Mouse (Mus musculus) CD4-positive helper T cell, adult 2 months (primary cell): ENCODE results near the gene Sh3gl1.

Source experiments
- DNase-seq: peaks from one replicate; pipeline ENCODE4 v3.0.0-alpha.2; 2012; ENCODE audit warnings: low read depth, missing footprints, low spot score

The Sh3gl1 gene

GRCm38 (mm10) chr17:56021161-56021910 is 15.1 kb downstream of the Sh3gl1 start:
- DNase-seq: peak; percentile 73

GRCm38 (mm10) chr17:56020400-56021084 is 15.9 kb downstream of the Sh3gl1 start:
- DNase-seq: no peak

- peak; percentile 69 for DNase-seq
These were observed 17.9 kb downstream of the Sh3gl1 start for GRCm38 (mm10) chr17:56018347-56019131.

- DNase-seq: no peak
These were observed 18.6 kb downstream of the Sh3gl1 start for GRCm38 (mm10) chr17:56017848-56018247.

GRCm38 (mm10) chr17:56016793-56017785 is 19.3 kb downstream of the Sh3gl1 start:
- no peak for DNase-seq

- no peak for DNase-seq
These were observed 20.1 kb downstream of the Sh3gl1 start for GRCm38 (mm10) chr17:56016382-56016781.

GRCm38 (mm10) chr17:56015293-56015692 is 21.1 kb downstream of the Sh3gl1 start:
- DNase-seq: no peak

GRCm38 (mm10) chr17:56011441-56011840 is 25.0 kb downstream of the Sh3gl1 start:
- DNase-seq: no peak

GRCm38 (mm10) chr17:56010681-56011080 is 25.8 kb downstream of the Sh3gl1 start:
- peak; percentile 67 for DNase-seq

- DNase-seq: no peak
These were observed 26.2 kb downstream of the Sh3gl1 start for GRCm38 (mm10) chr17:56010255-56010654.

GRCm38 (mm10) chr17:56009962-56010240 is 26.5 kb downstream of the Sh3gl1 start:
- DNase-seq: no peak

- DNase-seq: peak; percentile 93
These were observed 27.1 kb downstream of the Sh3gl1 start for GRCm38 (mm10) chr17:56009088-56009961.

- peak; percentile 93 for DNase-seq
These were observed 27.9 kb downstream of the Sh3gl1 start for GRCm38 (mm10) chr17:56008356-56009087.

GRCm38 (mm10) chr17:56007444-56008355 is 28.7 kb downstream of the Sh3gl1 start:
- DNase-seq: no peak

GRCm38 (mm10) chr17:56006956-56007355 is 29.5 kb downstream of the Sh3gl1 start:
- no peak for DNase-seq

GRCm38 (mm10) chr17:56005415-56006061 is 30.9 kb downstream of the Sh3gl1 start, which contains the start of the genes Stap2 and Mpnd:
Gene Stap2 (minus strand): TSS chr17:56005584.
Gene Mpnd (plus strand): TSS chr17:56005711.
- peak; percentile 69 for DNase-seq

GRCm38 (mm10) chr17:56003000-56003399 is 33.4 kb downstream of the Sh3gl1 start:
- DNase-seq: no peak
